Mouse (Mus musculus) liver, embryonic 12.5 days (tissue): ENCODE results near the gene Cdc42se2. TPM values are rescaled to one million over a fixed set of nuclear protein-coding genes. Genes with fewer than 3 reads are reported as not detected.

Experiments used
- ATAC-seq: fragments of 200-750 bp; cut with Nextera tagmentation; 2 replicates; pipeline ENCODE4 v1.8.0; 2017; ENCODE audit warnings: moderate number of reproducible peaks, mild to moderate bottlenecking, moderate library complexity
- H3K27ac ChIP-seq: fragments of 300-500 bp; sonication (generic); 2 replicates; pipeline ENCODE4 v1.5.1; 2016; ENCODE audit warnings: mild to moderate bottlenecking
- H3K27me3 ChIP-seq: fragments of 300-500 bp; sonication (generic); replicated peaks from 2 replicates; pipeline ENCODE4 v1.6.1; 2016; ENCODE audit warnings: mild to moderate bottlenecking, moderate library complexity
- H3K36me3 ChIP-seq: fragments of 300-500 bp; sonication (generic); 2 replicates; pipeline ENCODE4 v1.6.1; 2016; ENCODE audit warnings: mild to moderate bottlenecking, moderate library complexity
- H3K4me1 ChIP-seq: fragments of 300-500 bp; sonication (generic); 2 replicates; pipeline ENCODE4 v1.6.1; 2016
- H3K4me2 ChIP-seq: fragments of 300-500 bp; sonication (generic); 2 replicates; pipeline ENCODE4 v1.6.1; 2016; ENCODE audit warnings: mild to moderate bottlenecking, moderate library complexity
- H3K4me3 ChIP-seq: fragments of 300-500 bp; sonication (generic); 2 replicates; pipeline ENCODE4 v1.5.1; 2016; ENCODE audit warnings: mild to moderate bottlenecking, moderate library complexity
- H3K9ac ChIP-seq: fragments of 300-500 bp; sonication (generic); 2 replicates; pipeline ENCODE4 v1.6.1; 2016; ENCODE audit warnings: mild to moderate bottlenecking, moderate library complexity
- H3K9me3 ChIP-seq: fragments of 300-500 bp; sonication (generic); replicated peaks from 2 replicates; pipeline ENCODE4 v1.6.1; 2016; ENCODE audit warnings: mild to moderate bottlenecking, moderate library complexity
- WGBS: fragments of 180-500 bp; shearing (Covaris S2); methylation state at CpG from one replicate; pipeline ENCODE4 v1.1.7; 2016; ENCODE audit not compliant: insufficient replicate concordance; 5-methylcytosine and 5-hydroxymethylcytosine counted together
- polyA plus RNA-seq: library from polyadenylated mRNA; unstranded; fragments of >200 nt; fragmentation: Nextera tagmentation; extraction: Ambion mirVana; gene quantifications from 2 replicates; pipeline ENCODE4 v1.2.1, GENCODE M21; 2016

Gene Cdc42se2
- polyA plus RNA-seq, 1 experiment from 2014 or later, result 28.0 TPM

DNA sequence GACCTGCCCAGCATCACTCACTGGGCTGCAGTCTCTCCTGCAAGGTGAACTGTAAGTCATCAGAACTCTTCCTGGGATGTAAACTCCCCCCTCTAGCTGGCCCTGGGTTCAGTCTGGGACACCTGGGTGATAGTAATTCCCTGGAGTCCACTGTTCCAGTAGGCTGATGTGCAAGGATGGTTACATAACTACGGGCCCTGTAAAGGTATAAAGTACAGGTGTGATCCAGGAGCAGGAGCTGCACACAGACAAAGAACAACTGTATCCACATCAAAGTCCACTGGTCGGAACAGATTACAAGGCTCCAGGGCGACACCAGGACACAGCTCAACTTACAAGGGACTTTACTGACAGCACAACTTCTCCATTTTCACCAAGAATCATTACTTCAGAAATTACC, 23.6 kb upstream of the Cdc42se2 start:
- 50% methylated on average over 3 of the region's 3 CpGs for WGBS
- Histone ChIP-seq H3K4me2 (no peak overlapping the region), H3K36me3 (no peaks in the 10 kb centered on the region), H3K9ac (no peak overlapping the region), H3K9me3 (no peaks in the 10 kb centered on the region), H3K4me1 (peaks cover 5% of the 10 kb centered on the region; the same call in 1 of the 2 replicates), H3K27me3 (peaks cover 6% of the 10 kb centered on the region; the same call in 1 of the 2 replicates), H3K27ac (no peak overlapping the region), H3K4me3 (no peak overlapping the region)
- ATAC-seq, result no peak

DNA sequence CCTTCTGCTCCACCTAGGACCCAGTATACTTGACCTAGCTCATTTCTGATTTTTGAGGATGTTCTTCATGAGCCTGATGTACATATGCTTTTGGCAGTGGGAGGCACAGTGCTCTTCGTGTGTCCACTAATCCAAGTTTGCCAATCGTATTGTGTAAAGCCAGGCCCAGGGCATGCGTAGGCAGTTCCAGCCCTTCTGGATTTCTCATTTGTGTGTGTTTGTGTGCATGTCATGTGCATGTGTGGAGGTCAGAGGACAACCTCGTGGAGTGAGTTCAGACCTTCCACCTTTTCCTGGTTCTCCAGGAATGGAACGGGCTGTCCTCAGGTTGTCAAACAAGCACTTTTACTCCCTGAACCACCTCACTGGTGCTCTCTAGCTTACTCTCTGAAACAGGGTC, 22.1 kb upstream of the Cdc42se2 start:
- WGBS, result 67% methylated on average over 5 of the region's 5 CpGs
- Histone ChIP-seq H3K9me3 (no peaks in the 10 kb centered on the region), H3K27me3 (peaks cover 6% of the 10 kb centered on the region; the same call in 1 of the 2 replicates), H3K36me3 (no peaks in the 10 kb centered on the region), H3K4me1 (peaks cover 5% of the 10 kb centered on the region; the same call in 1 of the 2 replicates), H3K4me3 (no peak overlapping the region), H3K27ac (no peak overlapping the region), H3K4me2 (no peak overlapping the region), H3K9ac (no peak overlapping the region)
- ATAC-seq, result no peak

DNA sequence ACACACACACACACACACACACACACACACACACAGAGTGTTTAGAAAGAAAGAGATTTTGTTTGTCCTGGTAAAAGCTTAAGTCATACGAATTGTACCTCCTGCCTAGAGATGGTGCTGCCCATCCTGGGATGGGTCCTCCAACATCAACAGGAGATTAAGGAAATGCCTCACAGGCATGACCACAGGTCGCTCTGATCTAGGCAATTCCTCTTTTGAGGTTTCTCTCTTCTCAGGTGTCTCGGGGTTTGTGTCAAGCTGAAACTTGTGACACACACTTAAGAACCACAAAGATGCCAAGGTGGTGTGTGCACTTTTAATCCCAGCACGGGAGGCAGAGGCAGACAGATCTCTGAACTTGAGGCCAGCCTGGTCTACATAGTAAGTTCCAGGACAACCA, 20.7 kb upstream of the Cdc42se2 start:
- Histone ChIP-seq H3K4me3 (no peak overlapping the region), H3K27ac (no peak overlapping the region), H3K27me3 (peaks cover 6% of the 10 kb centered on the region; the same call in 1 of the 2 replicates), H3K9ac (no peak overlapping the region), H3K4me2 (no peak overlapping the region), H3K9me3 (no peaks in the 10 kb centered on the region), H3K4me1 (peaks cover 5% of the 10 kb centered on the region; the same call in 1 of the 2 replicates), H3K36me3 (no peaks in the 10 kb centered on the region)
- WGBS, result 48% methylated on average over 4 of the region's 4 CpGs
- ATAC-seq, result no peak

- peaks cover 6% of the 10 kb centered on the region; the same call in 1 of the 2 replicates for H3K27me3 ChIP-seq
- H3K36me3 ChIP-seq, result no peaks in the 10 kb centered on the region
- no peaks in the 10 kb centered on the region for H3K9me3 ChIP-seq
- ATAC-seq, result no peak
- H3K4me1 ChIP-seq, result peaks cover 8% of the 10 kb centered on the region; the same call in 1 of the 2 replicates
- H3K4me3 ChIP-seq, result no peak overlapping the region
- H3K4me2 ChIP-seq, result no peak overlapping the region
- H3K9ac ChIP-seq, result no peak overlapping the region
- 50% methylated on average over 9 of the region's 9 CpGs for WGBS
- no peak overlapping the region for H3K27ac ChIP-seq
Measured at GRCm38 (mm10) chr11:54807669-54808068, 20.2 kb upstream of the Cdc42se2 start.

DNA sequence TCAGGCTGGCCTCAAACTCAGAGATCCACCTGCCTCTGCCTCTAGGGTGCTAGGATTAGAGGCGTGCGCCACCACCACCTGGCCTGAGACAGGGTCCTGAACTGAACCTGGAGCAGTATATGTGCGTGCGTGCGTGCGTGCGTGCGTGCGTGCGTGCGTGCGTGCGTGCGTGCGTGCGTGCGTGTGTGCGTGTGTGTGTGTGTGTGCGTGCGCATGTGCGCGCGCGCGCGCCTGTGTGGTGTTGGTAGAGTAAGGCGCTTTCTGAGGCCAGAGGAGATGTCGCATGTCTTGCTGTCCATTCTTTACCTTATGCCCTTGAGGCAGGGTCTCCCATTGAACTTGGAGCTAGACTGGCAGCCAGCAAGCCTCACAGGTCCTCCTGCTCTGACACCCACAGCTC, 19.4 kb upstream of the Cdc42se2 start:
- H3K9ac ChIP-seq, result no peak overlapping the region
- H3K4me2 ChIP-seq, result no peak overlapping the region
- 91% methylated on average over 28 of the region's 28 CpGs for WGBS
- H3K9me3 ChIP-seq, result no peaks in the 10 kb centered on the region
- H3K4me1 ChIP-seq, result peaks cover 8% of the 10 kb centered on the region; the same call in 1 of the 2 replicates
- H3K27me3 ChIP-seq, result peaks cover 6% of the 10 kb centered on the region; the same call in 1 of the 2 replicates
- H3K4me3 ChIP-seq, result no peak overlapping the region
- ATAC-seq, result no peak
- no peak overlapping the region for H3K27ac ChIP-seq
- no peaks in the 10 kb centered on the region for H3K36me3 ChIP-seq

GRCm38 (mm10) chr11:54805196-54805595, 17.7 kb upstream of the Cdc42se2 start:
- Histone ChIP-seq H3K4me2 (no peak overlapping the region), H3K4me3 (no peak overlapping the region), H3K9me3 (no peaks in the 10 kb centered on the region), H3K4me1 (peaks cover 8% of the 10 kb centered on the region; the same call in 1 of the 2 replicates), H3K27me3 (peaks cover 3% of the 10 kb centered on the region; the same call in 1 of the 2 replicates), H3K27ac (no peak overlapping the region), H3K9ac (no peak overlapping the region), H3K36me3 (no peaks in the 10 kb centered on the region)
- ATAC-seq, result no peak
- WGBS, result 80% methylated on average over 4 of the region's 4 CpGs

GRCm38 (mm10) chr11:54802621-54803020, 15.1 kb upstream of the Cdc42se2 start:
- Histone ChIP-seq H3K36me3 (no peaks in the 10 kb centered on the region), H3K4me2 (no peak overlapping the region), H3K9ac (no peak overlapping the region), H3K27me3 (no peaks in the 10 kb centered on the region), H3K4me3 (no peak overlapping the region), H3K27ac (no peak overlapping the region), H3K9me3 (no peaks in the 10 kb centered on the region), H3K4me1 (peaks cover 14% of the 10 kb centered on the region; the same call in 1 of the 2 replicates)
- no peak for ATAC-seq
- WGBS, result 42% methylated on average over 6 of the region's 6 CpGs

DNA sequence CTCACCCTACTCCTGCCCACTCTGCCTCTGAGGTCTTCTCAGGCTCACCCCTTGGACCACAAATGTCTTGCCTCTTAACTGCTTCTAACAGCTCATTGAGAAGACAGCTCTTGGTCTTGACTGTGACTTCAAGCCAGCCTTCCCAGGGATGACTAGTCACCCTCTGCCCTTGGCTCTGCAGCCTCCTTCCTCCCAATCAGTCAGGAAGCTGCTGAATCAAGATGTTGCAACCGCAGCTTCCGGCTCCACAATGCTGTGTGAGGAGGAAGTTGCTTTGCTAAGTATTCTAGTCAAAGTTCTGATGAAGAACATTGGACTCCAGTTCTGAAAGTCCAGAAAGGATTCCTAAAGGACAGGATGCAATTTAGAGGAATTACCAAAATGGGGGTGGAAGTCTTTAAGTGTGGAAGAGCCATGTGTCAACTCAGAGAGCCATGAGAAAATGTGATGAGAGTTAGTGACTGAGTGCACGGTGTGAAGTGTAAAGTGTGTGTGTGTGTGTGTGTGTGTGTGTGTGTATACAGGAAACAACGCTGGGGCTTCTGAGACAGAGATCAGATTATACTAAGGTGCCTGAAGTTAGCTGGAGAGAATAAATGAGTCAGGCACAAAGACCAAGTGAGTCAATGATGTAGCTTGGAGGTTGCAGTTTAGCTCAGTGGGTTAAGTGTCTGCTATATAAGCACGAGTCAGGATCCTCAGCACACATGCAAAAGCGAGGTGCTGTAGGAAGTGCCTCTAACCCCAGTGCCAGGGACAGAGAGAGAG, 14.5 kb upstream of the Cdc42se2 start:
- no peak overlapping the region for H3K4me3 ChIP-seq
- H3K27me3 ChIP-seq, result no peaks in the 10 kb centered on the region
- ATAC-seq, result no peak
- H3K4me2 ChIP-seq, result peak overlapping the region; percentile 21
- H3K36me3 ChIP-seq, result no peaks in the 10 kb centered on the region
- H3K4me1 ChIP-seq, result peaks cover 10% of the 10 kb centered on the region; the same call in 1 of the 2 replicates
- no peak overlapping the region for H3K9ac ChIP-seq
- H3K27ac ChIP-seq, result no peak overlapping the region
- no peaks in the 10 kb centered on the region for H3K9me3 ChIP-seq
- WGBS, result 13% methylated on average over 6 of the region's 6 CpGs

GRCm38 (mm10) chr11:54796551-54796950, 9.1 kb upstream of the Cdc42se2 start:
- WGBS, result 73% methylated on average over 11 of the region's 11 CpGs
- no peak overlapping the region for H3K9ac ChIP-seq
- no peak overlapping the region for H3K4me3 ChIP-seq

GRCm38 (mm10) chr11:54794678-54795077, 7.2 kb upstream of the Cdc42se2 start:
- no peak for ATAC-seq
- no peak overlapping the region for H3K4me3 ChIP-seq
- peaks cover 28% of the 10 kb centered on the region for H3K4me1 ChIP-seq
- no peaks in the 10 kb centered on the region for H3K9me3 ChIP-seq
- no peak overlapping the region for H3K4me2 ChIP-seq
- no peak overlapping the region for H3K9ac ChIP-seq
- no peaks in the 10 kb centered on the region for H3K36me3 ChIP-seq
- WGBS, result 73% methylated on average over 3 of the region's 3 CpGs
- no peak overlapping the region for H3K27ac ChIP-seq
- H3K27me3 ChIP-seq, result no peaks in the 10 kb centered on the region

More at GRCm38 (mm10) chr11:54796551-54796950, 9.1 kb upstream of the Cdc42se2 start:
- ATAC-seq, result no peak
- Histone ChIP-seq H3K9me3 (no peaks in the 10 kb centered on the region), H3K27ac (no peak overlapping the region), H3K36me3 (no peaks in the 10 kb centered on the region), H3K27me3 (no peaks in the 10 kb centered on the region), H3K4me2 (no peak overlapping the region), H3K4me1 (peaks cover 28% of the 10 kb centered on the region)

DNA sequence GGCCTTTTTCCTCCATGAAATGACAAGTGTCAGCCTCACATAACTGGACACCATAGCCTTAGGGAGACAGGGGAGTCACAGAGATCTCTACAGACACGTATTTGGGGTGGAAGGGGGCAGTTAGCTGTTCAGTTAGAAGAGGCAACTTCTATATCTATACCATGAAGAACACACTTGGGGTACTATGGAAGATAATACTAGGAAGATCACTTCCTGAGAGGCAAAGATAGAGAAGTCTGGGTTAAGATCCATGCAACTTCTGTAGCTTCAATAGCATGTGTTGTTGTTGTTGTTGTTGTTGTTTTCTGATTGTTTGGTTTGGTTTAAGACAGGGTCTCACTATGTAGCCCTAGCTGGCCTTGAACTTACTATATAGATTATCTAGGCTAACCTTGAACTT, 5.7 kb upstream of the Cdc42se2 start:
- Histone ChIP-seq H3K4me3 (no peak overlapping the region), H3K4me2 (no peak overlapping the region), H3K27ac (no peak overlapping the region), H3K9ac (no peak overlapping the region), H3K4me1 (peaks cover 28% of the 10 kb centered on the region), H3K27me3 (no peaks in the 10 kb centered on the region), H3K9me3 (no peaks in the 10 kb centered on the region), H3K36me3 (no peaks in the 10 kb centered on the region)
- ATAC-seq, result no peak
- WGBS, result 21% methylated on average over 1 of the region's 1 CpGs

DNA sequence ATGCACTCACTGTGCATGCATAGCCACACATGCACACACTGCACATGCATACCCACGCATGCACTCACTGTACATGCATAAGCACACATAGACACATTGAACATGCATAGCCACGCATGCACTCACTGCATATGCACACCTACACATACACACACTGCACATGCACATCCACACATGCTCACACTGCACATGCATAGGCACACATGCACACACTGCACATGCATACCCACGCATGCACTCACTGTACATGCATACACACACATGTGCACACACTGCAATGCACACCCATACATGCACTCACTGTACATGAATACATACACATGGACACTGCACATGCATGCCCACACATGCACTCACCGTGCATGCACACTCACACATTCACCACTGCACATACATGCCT, 4.0 kb upstream of the Cdc42se2 start:
- Histone ChIP-seq H3K27ac (no peak overlapping the region), H3K9me3 (no peaks in the 10 kb centered on the region), H3K4me1 (peaks cover 28% of the 10 kb centered on the region), H3K27me3 (no peaks in the 10 kb centered on the region), H3K9ac (no peak overlapping the region), H3K4me2 (no peak overlapping the region), H3K36me3 (no peaks in the 10 kb centered on the region), H3K4me3 (no peak overlapping the region)
- ATAC-seq, result no peak
- WGBS, result 84% methylated on average over 4 of the region's 4 CpGs
